Mouse (Mus musculus) ES-Bruce4 (cell line): ENCODE measurements at regions not wholly inside any gene's neighbourhood (a gene's known extent, or its start where the extent isn't known, plus 50 kb on each side); places are given as distances from the start of the nearest gene placed in this dataset.

Source experiments
- CTCF ChIP-seq: IDR thresholded peaks from one replicate; pipeline ENCODE4 v1.8.1; 2011; ENCODE audit warnings: low read depth, low read length
- EP300 ChIP-seq: IDR thresholded peaks from 2 replicates; pipeline ENCODE4 v1.6.1; 2011; ENCODE audit warnings: low read depth, low read length; ENCODE audit not compliant: insufficient read depth
- POLR2A ChIP-seq: IDR thresholded peaks from one replicate; pipeline ENCODE4 v1.8.1; 2011; ENCODE audit warnings: low read length; ENCODE audit not compliant: insufficient read depth

DNA sequence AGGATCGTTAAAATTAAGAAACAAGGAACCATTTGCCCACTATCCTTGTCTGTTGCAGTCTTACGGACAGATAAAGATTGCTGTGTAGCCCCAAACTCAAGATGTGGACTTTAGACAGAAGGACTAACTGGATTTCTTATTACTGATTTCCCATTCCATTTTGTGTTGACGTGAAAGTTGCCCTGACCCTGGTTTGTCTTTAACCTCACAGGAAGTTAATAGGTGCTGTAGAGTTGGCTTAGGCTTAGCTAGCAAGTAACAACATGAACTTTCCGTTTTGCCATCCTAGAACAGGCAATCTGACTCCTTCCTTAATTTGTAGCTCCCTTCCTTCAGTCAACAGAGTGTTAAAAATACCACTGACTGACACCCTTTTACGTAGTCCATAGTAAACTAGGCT lies 78.2 kb upstream of the Tas2r134 start:
- no peak for TF ChIP-seq CTCF
- TF ChIP-seq POLR2A, result no peak
- no peak for TF ChIP-seq EP300
